Mouse (Mus musculus): Measurements from ENCODE around the gene Klhl29.
A peak's percentile ranks its signal among the peaks of the same experiment; 100 is the strongest.

Gene Klhl29

GRCm38 (mm10) chr12:5114631-5115030 lies 260.9 kb downstream of the Klhl29 start:
- no peak for DNase-seq

- no peak for DNase-seq
These were observed 264.1 kb downstream of the Klhl29 start for GRCm38 (mm10) chr12:5111343-5111742.

GRCm38 (mm10) chr12:5108613-5109012 lies 266.9 kb downstream of the Klhl29 start:
- no peak for DNase-seq

GRCm38 (mm10) chr12:5107795-5108194 lies 267.7 kb downstream of the Klhl29 start:
- DNase-seq = no peak

- no peak for DNase-seq
These were observed 270.9 kb downstream of the Klhl29 start for GRCm38 (mm10) chr12:5104422-5105052.

- peak in 1 of 2 experiments; percentile 6 for DNase-seq
These were observed 274.0 kb downstream of the Klhl29 start for GRCm38 (mm10) chr12:5101411-5102024.

GRCm38 (mm10) chr12:5099572-5099971 lies 275.9 kb downstream of the Klhl29 start:
- DNase-seq = no peak

GRCm38 (mm10) chr12:5088639-5089038 lies 286.8 kb downstream of the Klhl29 start:
- DNase-seq = no peak

- DNase-seq = peak; percentile 34 to 46
These were observed 287.5 kb downstream of the Klhl29 start for GRCm38 (mm10) chr12:5087787-5088519.

- DNase-seq = no peak
These were observed 290.8 kb downstream of the Klhl29 start for GRCm38 (mm10) chr12:5084714-5085113.

- DNase-seq = no peak
These were observed 294.0 kb downstream of the Klhl29 start for GRCm38 (mm10) chr12:5081480-5081879.

- no peak for DNase-seq
These were observed 302.3 kb downstream of the Klhl29 start for GRCm38 (mm10) chr12:5073191-5073590.

- no peak for DNase-seq
These were observed 305.4 kb downstream of the Klhl29 start for GRCm38 (mm10) chr12:5070131-5070530.

GRCm38 (mm10) chr12:5067590-5067989 lies 307.9 kb downstream of the Klhl29 start:
- no peak for DNase-seq

- no peak for DNase-seq
These were observed 327.4 kb downstream of the Klhl29 start for GRCm38 (mm10) chr12:5048104-5048503.

- DNase-seq = no peak
These were observed 331.3 kb downstream of the Klhl29 start for GRCm38 (mm10) chr12:5044141-5044540.

- no peak for DNase-seq
These were observed 337.5 kb downstream of the Klhl29 start for GRCm38 (mm10) chr12:5038008-5038407.

GRCm38 (mm10) chr12:5029035-5029434 lies 346.4 kb downstream of the Klhl29 start:
- no peak for DNase-seq

All from lung, adult 18-20 months (tissue).